Mouse (Mus musculus) spleen, adult 12 weeks (tissue): ENCODE results near the gene Cstf3.
A peak's percentile ranks its signal among the peaks of the same experiment; 100 is the strongest.

Experiments
- DNase-seq: peaks from one replicate; pipeline ENCODE4 v3.0.0; 2022; ENCODE audit warnings: low spot score

The Cstf3 gene

DNA sequence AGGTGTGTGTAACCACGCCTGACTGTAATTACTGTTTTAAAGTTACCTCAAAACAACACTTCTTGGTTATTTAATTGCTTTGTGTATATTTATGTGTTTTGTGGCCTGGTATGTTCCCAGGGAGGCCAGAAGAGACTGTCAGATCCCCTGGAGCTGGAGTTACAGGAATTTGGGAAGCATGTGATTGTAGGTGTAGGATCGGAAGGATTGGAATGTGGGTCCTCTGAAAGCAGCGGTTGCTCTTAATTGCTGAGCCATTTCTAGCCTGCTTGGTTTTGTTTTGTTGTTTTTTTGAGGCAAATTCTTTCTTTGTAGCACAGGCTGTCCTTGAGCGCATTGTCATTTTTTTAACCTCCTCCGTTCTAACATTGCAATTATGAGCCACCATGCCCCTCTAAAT is 14.4 kb downstream of the Cstf3 start:
- DNase-seq: no peak

DNA sequence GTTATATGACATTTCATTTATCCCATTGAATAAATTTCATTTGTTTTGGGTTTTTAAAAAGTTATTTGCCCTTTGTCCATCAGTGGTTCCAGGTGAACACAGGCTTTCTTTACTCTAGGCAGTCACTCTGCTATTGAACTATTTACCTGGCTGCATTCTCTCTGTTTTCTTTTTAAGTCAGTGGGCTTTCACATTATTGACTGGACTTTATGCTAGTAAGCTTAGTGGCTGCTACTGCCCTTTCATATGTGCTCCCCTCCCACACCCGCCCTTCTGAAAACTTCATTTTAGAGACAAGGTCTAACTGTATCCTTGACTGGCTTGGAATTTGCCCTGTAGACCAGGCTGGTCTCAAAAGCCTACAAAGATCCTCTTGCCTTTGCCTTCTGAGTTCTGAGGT is 15.2 kb downstream of the Cstf3 start:
- no peak for DNase-seq

GRCm38 (mm10) chr2:104614786-104615185 is 24.5 kb downstream of the Cstf3 start:
- no peak for DNase-seq

DNA sequence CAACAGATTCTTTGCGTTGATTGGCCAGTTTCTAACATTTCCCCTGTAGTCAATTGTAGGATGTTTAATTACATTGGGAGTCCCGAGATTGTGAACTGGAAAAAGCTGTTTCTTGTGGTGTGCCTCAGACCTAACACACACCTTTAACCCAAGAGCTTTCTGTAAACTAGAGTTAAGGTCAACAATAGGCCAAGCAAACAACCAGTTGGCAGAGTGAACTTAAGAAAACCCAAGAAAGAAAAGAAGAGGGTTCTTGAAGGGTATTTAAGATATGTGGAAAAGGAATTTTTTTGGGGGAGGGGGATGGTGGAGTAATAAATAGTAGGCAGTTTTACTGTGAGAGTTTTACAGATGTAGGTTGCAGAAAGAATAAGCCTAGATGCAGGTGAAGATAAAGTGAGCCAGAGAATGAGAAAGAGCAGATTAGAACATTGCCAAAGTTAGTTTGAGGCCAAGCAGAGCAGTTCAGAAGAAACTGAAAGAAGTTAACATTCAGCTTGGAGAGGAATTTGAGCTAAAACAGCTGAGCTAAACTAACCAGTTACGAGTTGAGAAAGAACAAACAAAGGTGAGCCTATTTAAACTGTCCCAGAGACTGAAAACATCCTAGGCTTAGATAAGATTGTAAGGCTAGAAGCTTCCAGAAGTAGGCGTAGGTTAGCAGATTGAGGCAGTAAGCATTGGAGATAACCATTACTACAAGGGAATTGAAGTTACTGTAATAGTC is 25.8 kb downstream of the Cstf3 start:
- DNase-seq: no peak

GRCm38 (mm10) chr2:104658659-104659058 is 68.3 kb downstream of the Cstf3 start:
- no peak for DNase-seq

DNA sequence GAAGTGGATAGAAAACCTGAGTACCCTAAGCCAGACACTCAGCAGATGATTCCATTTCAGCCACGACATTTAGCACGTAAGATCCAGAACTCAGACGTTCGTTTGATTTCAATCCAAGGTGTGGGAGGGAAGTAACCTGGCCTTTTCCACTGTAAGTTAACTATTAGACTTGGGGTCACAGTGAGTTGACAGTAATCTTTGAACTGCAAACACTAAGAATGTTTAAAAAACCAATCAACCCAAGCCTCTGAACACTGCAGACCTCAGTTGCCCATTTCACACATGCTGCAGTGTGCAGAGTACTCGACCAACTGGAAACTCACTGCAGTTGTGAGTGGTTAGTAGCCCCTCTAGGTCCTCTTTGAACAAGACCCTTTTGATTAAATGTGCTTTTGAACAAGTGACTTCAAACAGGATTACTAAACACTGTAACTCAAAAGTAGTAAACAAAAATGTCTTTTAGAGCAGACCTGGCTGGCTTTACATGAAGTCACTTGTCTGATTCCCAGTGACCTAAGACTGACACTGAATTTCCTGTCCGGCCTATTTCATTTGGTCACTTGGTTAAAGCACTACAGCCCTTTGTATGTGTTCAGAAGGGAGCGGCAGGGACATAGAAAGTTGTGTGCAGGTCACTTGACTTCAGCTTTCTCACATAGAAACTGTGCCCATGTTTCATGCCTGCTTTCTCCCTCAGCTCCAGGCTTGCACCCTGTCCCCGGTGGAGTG is 73.2 kb downstream of the Cstf3 start:
- no peak for DNase-seq

DNA sequence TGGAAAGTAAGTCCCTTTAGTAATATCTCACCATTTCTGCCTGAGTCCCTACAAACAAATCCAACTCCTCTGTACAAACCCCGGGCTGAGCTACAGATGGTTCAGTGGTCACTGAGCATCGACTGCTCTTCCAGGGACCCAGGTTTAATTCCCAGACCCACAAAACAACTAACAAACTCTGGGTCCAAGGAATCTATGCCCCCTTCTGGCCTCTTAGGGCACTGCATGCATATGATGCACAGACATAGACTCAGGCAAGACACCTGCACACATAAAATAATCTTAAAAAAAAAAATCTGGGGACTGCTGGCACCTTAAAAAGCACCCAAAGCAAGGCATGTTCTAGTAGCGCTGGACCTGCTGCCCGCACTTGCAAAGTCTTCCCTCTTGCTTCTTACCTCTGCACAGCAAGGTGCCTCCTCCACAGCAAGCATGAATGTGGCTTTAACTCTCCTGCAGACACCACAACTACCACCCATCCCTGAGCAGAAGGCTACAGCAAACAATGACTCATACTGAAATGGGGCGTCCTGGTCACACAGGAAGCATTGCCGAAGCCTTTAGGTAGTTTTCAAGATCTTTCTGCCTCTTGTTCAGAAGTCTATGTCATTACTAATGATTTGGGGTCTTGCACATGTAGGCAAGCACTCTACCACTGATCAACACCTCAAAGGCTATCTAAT is 78.9 kb downstream of the Cstf3 start:
- DNase-seq: no peak

GRCm38 (mm10) chr2:104671724-104672123 is 81.4 kb downstream of the Cstf3 start:
- DNase-seq: no peak

GRCm38 (mm10) chr2:104677326-104677725 is 87.0 kb downstream of the Cstf3 start:
- no peak for DNase-seq

DNA sequence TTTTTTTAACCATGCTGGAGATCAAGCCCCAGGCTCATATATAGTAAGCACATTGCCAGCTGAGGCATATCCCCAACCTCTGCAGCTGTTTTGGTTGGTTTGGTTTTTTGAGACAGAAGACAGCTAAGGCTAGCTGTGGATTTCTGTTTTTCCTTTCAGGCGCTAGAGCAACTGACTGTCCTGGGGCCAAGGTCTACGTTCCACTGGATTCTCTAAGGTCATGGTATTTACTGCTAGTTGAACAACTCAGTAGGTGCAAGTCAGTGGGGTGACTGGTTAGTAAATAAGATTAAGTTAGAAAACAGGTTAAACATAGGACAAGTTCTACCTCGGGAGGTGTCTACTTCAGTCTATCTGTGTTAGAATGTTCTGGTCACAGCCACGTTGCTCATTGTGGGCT is 94.4 kb downstream of the Cstf3 start:
- no peak for DNase-seq

DNA sequence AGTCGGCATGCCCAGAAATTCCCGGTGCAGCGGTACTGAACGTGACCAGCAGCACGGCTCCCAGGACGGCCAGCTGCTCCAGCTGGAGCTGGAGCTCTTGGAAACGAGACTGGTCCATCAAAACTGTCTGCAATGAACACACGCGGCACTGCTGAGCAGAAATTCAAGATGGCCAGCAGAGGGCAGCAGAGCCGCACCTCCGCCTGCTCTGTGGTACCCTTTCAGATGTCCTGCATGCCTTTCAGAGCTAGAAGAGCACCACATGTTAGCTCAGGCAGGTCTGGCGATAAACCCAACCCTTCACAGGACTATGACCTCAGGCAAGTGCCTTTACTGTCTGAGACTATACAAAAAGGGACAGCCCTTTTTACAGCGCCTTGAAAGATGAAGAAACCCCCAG is 95.1 kb downstream of the Cstf3 start:
- DNase-seq: peak; percentile 43

DNA sequence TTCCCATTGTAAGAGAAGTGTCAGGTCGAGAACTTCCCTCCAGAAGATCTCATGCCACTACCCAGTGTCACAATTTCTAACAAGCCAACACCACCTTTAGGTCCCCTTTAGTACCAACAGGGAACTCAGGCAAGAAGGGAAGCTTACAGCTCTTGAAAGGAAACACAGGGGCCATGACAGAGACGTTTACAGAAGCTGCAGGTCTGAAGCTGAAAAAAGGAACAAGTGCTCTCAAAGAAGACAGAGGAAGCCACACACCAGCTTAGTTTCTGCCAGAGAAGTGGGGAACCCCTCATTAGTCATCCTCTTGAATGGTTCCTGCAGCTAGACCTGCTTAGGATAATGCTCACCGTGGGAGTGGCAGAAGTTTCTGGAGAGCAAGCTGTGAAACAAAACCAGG is 96.9 kb downstream of the Cstf3 start:
- DNase-seq: no peak

DNA sequence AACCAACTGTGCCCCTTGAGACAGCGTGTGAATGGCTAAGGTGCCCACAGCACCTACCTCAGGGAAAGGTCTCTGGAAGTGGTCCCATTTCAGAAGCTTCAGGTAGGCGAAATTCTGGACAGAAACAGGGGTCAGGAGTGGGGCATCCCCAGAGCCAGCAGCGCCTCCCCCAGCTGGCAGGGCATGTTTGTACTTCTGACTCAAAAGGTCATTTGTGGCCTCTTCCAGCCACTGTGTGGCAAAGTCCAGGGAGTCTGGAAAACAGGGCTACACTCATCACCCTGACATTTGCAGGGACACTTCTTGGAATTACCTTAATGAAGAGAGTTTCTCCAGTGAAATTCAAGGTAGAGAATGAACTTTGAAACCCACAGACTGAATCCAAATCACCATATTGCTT is 98.0 kb downstream of the Cstf3 start:
- no peak for DNase-seq

- DNase-seq: no peak
Measured at GRCm38 (mm10) chr2:104688724-104689123, 98.4 kb downstream of the Cstf3 start.

- DNase-seq: no peak
Measured at GRCm38 (mm10) chr2:104690720-104691119, 100.4 kb downstream of the Cstf3 start.

GRCm38 (mm10) chr2:104692551-104692950 is 102.2 kb downstream of the Cstf3 start:
- no peak for DNase-seq

DNA sequence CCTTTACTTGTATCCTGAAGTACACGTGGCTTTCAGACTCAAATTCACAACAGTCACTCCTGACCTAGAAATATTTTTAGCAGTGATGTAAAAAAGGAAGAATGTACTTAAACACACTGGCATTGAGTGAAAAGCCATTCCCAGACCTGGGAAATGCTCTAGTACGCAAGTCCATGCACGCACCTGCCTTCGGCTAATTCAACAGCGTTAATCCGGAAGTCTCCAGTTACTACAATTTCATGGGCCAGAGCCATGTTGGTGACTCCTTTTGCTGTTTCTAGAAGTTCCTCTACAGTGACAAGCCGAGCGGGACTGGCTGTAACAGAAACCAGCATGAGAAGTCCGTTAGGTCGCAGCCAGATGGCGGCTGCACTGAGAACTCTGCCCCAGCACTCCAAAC is 109.3 kb downstream of the Cstf3 start:
- no peak for DNase-seq

DNA sequence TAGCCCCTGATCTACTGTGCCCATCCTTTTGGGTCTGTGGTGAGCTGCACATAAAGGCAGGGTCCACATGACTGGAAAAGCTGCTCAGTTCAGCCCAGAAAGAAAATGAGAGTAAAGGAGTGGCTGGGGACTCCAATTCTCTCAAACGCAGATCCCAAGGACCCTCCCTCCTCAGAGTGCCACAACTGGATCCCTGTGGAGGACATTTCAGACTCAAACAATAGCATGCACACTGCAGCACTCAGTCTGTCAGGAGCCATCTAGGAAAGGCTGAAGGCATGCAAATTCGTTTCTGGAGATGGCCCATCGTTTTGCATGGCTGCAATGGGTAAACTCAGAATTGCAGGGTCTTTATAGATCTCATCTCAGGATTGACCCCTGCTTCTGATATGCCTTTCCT is 112.8 kb downstream of the Cstf3 start:
- DNase-seq: no peak

DNA sequence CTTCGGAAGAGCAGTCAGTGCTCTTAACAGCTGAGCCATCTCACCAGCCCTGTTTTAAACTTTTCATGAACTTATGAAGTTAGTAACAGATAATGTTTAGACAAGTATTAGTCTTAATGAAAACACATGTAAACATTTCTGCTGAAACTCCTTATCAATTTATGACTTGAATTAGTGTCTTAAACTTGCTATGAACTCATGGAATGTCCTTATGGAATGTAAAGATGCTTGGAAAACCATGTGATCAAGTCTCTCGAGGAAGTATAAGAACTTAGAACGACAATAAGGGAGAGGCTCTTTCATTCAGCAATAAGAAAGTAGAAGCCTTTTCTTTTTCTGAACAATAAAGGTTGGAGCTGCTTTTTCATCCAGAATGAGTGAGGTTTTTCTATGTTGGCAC is 114.0 kb downstream of the Cstf3 start:
- no peak for DNase-seq

GRCm38 (mm10) chr2:104709786-104710337 is 119.5 kb downstream of the Cstf3 start:
- no peak for DNase-seq

- no peak for DNase-seq
Measured at GRCm38 (mm10) chr2:104710670-104711370, 120.5 kb downstream of the Cstf3 start.
